Mouse (Mus musculus): ENCODE data around the gene Mettl8. TPM values are rescaled to one million over a fixed set of nuclear protein-coding genes. Genes with fewer than 3 reads are reported as not detected.

Gene Mettl8
- polyA plus RNA-seq, 1 experiment from 2014 or later, result 13.8 TPM

Other genes starting within 250 kb of the Mettl8 start
- gene Tlk1, start 229.9 kb downstream of the Mettl8 start, polyA plus RNA-seq (2015; fragmentation: Nextera tagmentation; extraction: Ambion mirVana), result 20.2 and 22.6 TPM in 2 replicates
- 38.9 and 41.5 TPM in 2 replicates for gene Dcaf17, start 255 bp downstream of the Mettl8 start, polyA plus RNA-seq (2015; fragmentation: Nextera tagmentation; extraction: Ambion mirVana)
- 6.3 and 6.9 TPM in 2 replicates for gene Cybrd1, start 62.3 kb upstream of the Mettl8 start, polyA plus RNA-seq (2015; fragmentation: Nextera tagmentation; extraction: Ambion mirVana)
- gene Dync1i2, start 156.1 kb upstream of the Mettl8 start, polyA plus RNA-seq (2015; fragmentation: Nextera tagmentation; extraction: Ambion mirVana), result 69.3 and 71.0 TPM in 2 replicates

Measured in intestine, embryonic 16.5 days (tissue).